Mouse (Mus musculus) heart, embryonic 11.5 days (tissue): ENCODE results near the gene Mmgt2. TPM values are rescaled to one million over a fixed set of nuclear protein-coding genes. Genes with fewer than 3 reads are reported as not detected.

Experiments
- polyA plus RNA-seq: library from polyadenylated mRNA; unstranded; fragments of >200 nt; fragmentation: Nextera tagmentation; extraction: Ambion mirVana; gene quantifications from 2 replicates; pipeline ENCODE4 v1.2.1, GENCODE M21; 2014

Gene Mmgt2
- polyA plus RNA-seq, 1 experiment from 2014 or later = 45.0 TPM

Other genes with a start within 250 kb of the Mmgt2 start
- 14.0 and 15.1 TPM in 2 replicates for gene Pigl, start 190.2 kb upstream of the Mmgt2 start, polyA plus RNA-seq
- gene Ncor1, start 190.1 kb upstream of the Mmgt2 start, polyA plus RNA-seq = 128 and 149 TPM in 2 replicates
- gene Cenpv, start 109.4 kb upstream of the Mmgt2 start, polyA plus RNA-seq = 13.6 and 15.1 TPM in 2 replicates
- 2,677 and 2,901 TPM in 2 replicates for gene Ubb, start 97.5 kb upstream of the Mmgt2 start, polyA plus RNA-seq
- 4.1 and 4.4 TPM in 2 replicates for gene Trpv2, start 74.2 kb upstream of the Mmgt2 start, polyA plus RNA-seq
- gene Lrrc75a, start 141 bp upstream of the Mmgt2 start, polyA plus RNA-seq = 14.3 and 16.2 TPM in 2 replicates
- 5.3 and 6.0 TPM in 2 replicates for gene Zfp287, start 83.2 kb downstream of the Mmgt2 start, polyA plus RNA-seq
- gene Gm10428, start 104.4 kb downstream of the Mmgt2 start, polyA plus RNA-seq = not detected in 2 replicates
- 11.3 and 12.9 TPM in 2 replicates for gene Zfp286, start 140.8 kb downstream of the Mmgt2 start, polyA plus RNA-seq
- gene Trim16, start 171.6 kb downstream of the Mmgt2 start, polyA plus RNA-seq = 3.9 and 5.4 TPM in 2 replicates
- 0.21 and 0.24 TPM in 2 replicates for gene Fbxw10, start 198.4 kb downstream of the Mmgt2 start, polyA plus RNA-seq
- 47.3 and 49.4 TPM in 2 replicates for gene Tvp23b, start 230.8 kb downstream of the Mmgt2 start, polyA plus RNA-seq